Mouse (Mus musculus): ENCODE measurements around the gene Psmb5.
"Not testable (repeated sequence)": the region's sequence is repeated elsewhere in the genome, so short reads cannot be mapped to it uniquely, and the experiment has no call there.

Psmb5 gene

GRCm38 (mm10) chr14:54630583-54631239 lies 12.9 kb upstream of the Psmb5 start:
- no peak for DNase-seq (ENCODE audit: low spot score)

GRCm38 (mm10) chr14:54629797-54630196 lies 12.0 kb upstream of the Psmb5 start:
- no peak for DNase-seq (ENCODE audit: low spot score)

- no peak for DNase-seq (ENCODE audit: low spot score)
Observed at GRCm38 (mm10) chr14:54628103-54628502, 10.3 kb upstream of the Psmb5 start.

GRCm38 (mm10) chr14:54624976-54625375 lies 7.2 kb upstream of the Psmb5 start:
- DNase-seq (ENCODE audit: low spot score) = no peak

GRCm38 (mm10) chr14:54623334-54623733 lies 5.5 kb upstream of the Psmb5 start:
- no peak for DNase-seq (ENCODE audit: low spot score)

- DNase-seq (ENCODE audit: low spot score) = no peak
Observed at GRCm38 (mm10) chr14:54621133-54621532, 3.3 kb upstream of the Psmb5 start, which contains the start of gene Psmb11. Gene Psmb11 (plus strand): TSS chr14:54621433.

- no peak for DNase-seq (ENCODE audit: low spot score)
Observed at GRCm38 (mm10) chr14:54617152-54617896, 498 bp downstream of the Psmb5 start.

GRCm38 (mm10) chr14:54616226-54616825 lies 1.5 kb downstream of the Psmb5 start:
- DNase-seq (ENCODE audit: low spot score) = no peak

GRCm38 (mm10) chr14:54614130-54614529 lies 3.7 kb downstream of the Psmb5 start:
- DNase-seq (ENCODE audit: low spot score) = not testable (repeated sequence)

GRCm38 (mm10) chr14:54610648-54611047 lies 7.2 kb downstream of the Psmb5 start:
- DNase-seq (ENCODE audit: low spot score) = peak; percentile 64

GRCm38 (mm10) chr14:54609962-54610361 lies 7.9 kb downstream of the Psmb5 start:
- DNase-seq (ENCODE audit: low spot score) = no peak

GRCm38 (mm10) chr14:54609245-54609644 lies 8.6 kb downstream of the Psmb5 start:
- no peak for DNase-seq (ENCODE audit: low spot score)

- no peak for DNase-seq (ENCODE audit: low spot score)
Observed at GRCm38 (mm10) chr14:54607226-54607625, 10.6 kb downstream of the Psmb5 start.

GRCm38 (mm10) chr14:54605752-54606321 lies 12.0 kb downstream of the Psmb5 start, which contains the start of gene 4931414P19Rik:
Gene 4931414P19Rik (minus strand): TSS chr14:54605993.
- peak; percentile 64 for DNase-seq (ENCODE audit: low spot score)

GRCm38 (mm10) chr14:54603686-54604085 lies 14.1 kb downstream of the Psmb5 start:
- DNase-seq (ENCODE audit: low spot score) = no peak

GRCm38 (mm10) chr14:54603038-54603654 lies 14.7 kb downstream of the Psmb5 start:
- peak; percentile 96 for DNase-seq (ENCODE audit: low spot score)

- no peak for DNase-seq (ENCODE audit: low spot score)
Observed at GRCm38 (mm10) chr14:54602613-54603012, 15.2 kb downstream of the Psmb5 start.

- no peak for DNase-seq (ENCODE audit: low spot score)
Observed at GRCm38 (mm10) chr14:54601601-54602000, 16.2 kb downstream of the Psmb5 start.

- no peak for DNase-seq (ENCODE audit: low spot score)
Observed at GRCm38 (mm10) chr14:54597084-54597483, 20.7 kb downstream of the Psmb5 start.

GRCm38 (mm10) chr14:54594631-54595414 lies 23.0 kb downstream of the Psmb5 start:
- DNase-seq (ENCODE audit: low spot score) = no peak

- no peak for DNase-seq (ENCODE audit: low spot score)
Observed at GRCm38 (mm10) chr14:54594055-54594454, 23.8 kb downstream of the Psmb5 start.
